Mouse (Mus musculus) cerebellum, adult 2 months (tissue): ENCODE measurements around the gene Mgat2. TPM values are rescaled to one million over a fixed set of nuclear protein-coding genes. Genes with fewer than 3 reads are reported as not detected.

Source experiments
- DNase-seq, 2 experiments: peaks; one replicate each; pipeline ENCODE4 v3.0.0; 2021
- H3K27ac ChIP-seq: fragments of 200-500 bp; 2 replicates; pipeline ENCODE4 v1.5.1; 2012; ENCODE audit warnings: low read length, control low read depth, inconsistent platforms; ENCODE audit not compliant: insufficient read depth
- H3K27me3 ChIP-seq: fragments of 200-500 bp; 2 replicates; pipeline ENCODE4 v1.6.1; 2012; ENCODE audit warnings: inconsistent platforms, mild to moderate bottlenecking, low read length, moderate library complexity; ENCODE audit not compliant: control insufficient read depth, insufficient read depth
- H3K4me1 ChIP-seq: fragments of 200-500 bp; 2 replicates; pipeline ENCODE4 v1.6.1; 2011; ENCODE audit warnings: low read length; ENCODE audit not compliant: control insufficient read depth, insufficient read depth
- H3K4me3 ChIP-seq: fragments of 200-500 bp; replicated peaks from 2 replicates; pipeline ENCODE3; 2011; ENCODE audit warnings: mild to moderate bottlenecking, low read depth, low read length, control low read depth; ENCODE audit not compliant: insufficient read depth
- CTCF ChIP-seq: fragments of 200-500 bp; IDR thresholded peaks from 2 replicates; pipeline ENCODE4 v1.5.1; 2011; ENCODE audit warnings: low read depth, mild to moderate bottlenecking, control low read depth, low read length, moderate library complexity, borderline replicate concordance; ENCODE audit not compliant: insufficient read depth
- POLR2A ChIP-seq: fragments of 200-500 bp; IDR thresholded peaks from 2 replicates; pipeline ENCODE4 v1.6.1; 2011; ENCODE audit warnings: low read length, control low read depth, borderline replicate concordance; ENCODE audit not compliant: insufficient read depth
- WGBS: fragments of 180-500 bp; shearing (Covaris S2); methylation state at CpG from one replicate; pipeline ENCODE4 v1.1.7; 2018; 5-methylcytosine and 5-hydroxymethylcytosine counted together
- polyA plus RNA-seq: library from polyadenylated mRNA; depleted of rRNA; stranded (reverse); fragments of >200 nt; gene quantifications from 2 replicates; pipeline ENCODE4 v1.2.3, GENCODE M21; 2012

The Mgat2 gene
- polyA plus RNA-seq, 1 experiment: 15.9 TPM

GRCm38 (mm10) chr12:69167656-69168460 is 16.1 kb upstream of the Mgat2 start:
- no peak for DNase-seq
- Histone ChIP-seq H3K27me3 (no peaks in the 10 kb centered on the region), H3K27ac (no peak overlapping the region), H3K4me3 (peak overlapping the region; percentile 78), H3K4me1 (no peaks in the 10 kb centered on the region)
- WGBS: 7% methylated on average over 18 of the region's 18 CpGs
- TF ChIP-seq POLR2A: 0 out of 2 replicates have a peak, but pooled peaks have one; percentile 18
- no peak for TF ChIP-seq CTCF

DNA sequence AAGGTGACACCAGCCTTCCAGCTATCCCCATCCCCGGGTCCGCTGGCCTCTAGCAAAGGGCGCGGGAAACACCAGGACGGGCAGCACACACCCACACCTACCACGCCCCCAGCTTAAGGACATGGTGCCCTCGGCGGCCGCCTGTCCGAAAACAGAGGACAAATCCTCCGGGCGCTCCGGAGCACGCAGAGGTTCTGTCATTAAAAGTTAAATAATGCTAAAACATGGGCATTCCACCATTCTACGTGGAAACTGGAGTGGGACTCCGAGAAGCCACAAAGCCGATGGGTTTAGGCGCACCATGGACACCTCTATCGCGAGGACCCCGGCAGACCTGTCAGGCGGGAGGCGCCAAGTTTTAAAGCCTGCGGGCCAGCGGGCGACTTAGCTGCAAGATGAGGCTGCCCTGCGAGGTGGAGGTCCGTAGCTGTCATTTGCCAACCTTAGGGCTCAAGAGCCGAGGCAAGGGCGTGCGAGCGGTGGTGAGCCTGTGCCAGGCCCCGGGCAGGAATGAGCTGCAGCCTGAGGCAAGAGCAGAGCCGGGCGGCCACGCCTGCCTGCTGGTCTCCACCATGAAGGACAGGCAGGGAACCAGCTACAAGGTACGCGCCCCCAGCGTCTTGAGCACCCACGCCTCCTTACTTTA is 15.4 kb upstream of the Mgat2 start, which contains the start of gene Lrr1:
Lrr1 (plus strand) TSS at position 354 of the 646 bp plus-strand sequence.
- under 1% methylated on average over 40 of the region's 40 CpGs for WGBS
- Histone ChIP-seq H3K4me1 (no peaks in the 10 kb centered on the region), H3K4me3 (peak within 1 kb of the TSS; percentile 78), H3K27me3 (no peaks in the 10 kb centered on the region), H3K27ac (peak within 1 kb of the TSS; percentile 80; the same call in 1 of the 2 replicates)
- TF ChIP-seq CTCF: no peak
- peak; percentile 82 to 94 for DNase-seq

DNA sequence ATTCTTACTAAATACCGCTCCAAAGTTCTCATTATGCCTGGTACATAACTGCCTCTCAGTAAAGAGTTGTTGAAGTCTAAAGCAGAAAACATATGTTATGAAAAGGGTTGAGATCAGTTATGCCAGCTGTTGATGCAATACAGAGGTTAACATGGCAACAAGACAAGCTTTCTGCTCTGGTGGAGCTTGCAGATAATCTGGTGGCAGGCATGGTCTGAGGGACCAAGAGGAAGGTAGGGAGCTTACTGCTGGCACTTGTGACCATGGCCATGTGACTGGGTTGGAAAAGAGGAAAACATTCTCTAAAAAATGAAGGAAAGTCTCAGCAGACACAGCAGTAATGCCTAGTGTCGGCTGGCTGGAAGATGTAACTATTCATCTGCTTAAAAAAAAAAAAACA is 12.7 kb upstream of the Mgat2 start:
- WGBS: 91% methylated on average over 2 of the region's 2 CpGs
- no peak for DNase-seq
- Histone ChIP-seq H3K4me1 (no peaks in the 10 kb centered on the region), H3K4me3 (no peak overlapping the region), H3K27ac (no peak overlapping the region), H3K27me3 (no peaks in the 10 kb centered on the region)
- TF ChIP-seq POLR2A (no peak), CTCF (no peak)

GRCm38 (mm10) chr12:69175975-69176374 is 8.0 kb upstream of the Mgat2 start:
- Histone ChIP-seq H3K4me3 (no peak overlapping the region), H3K4me1 (no peaks in the 10 kb centered on the region), H3K27ac (no peak overlapping the region), H3K27me3 (no peaks in the 10 kb centered on the region)
- WGBS: 93% methylated on average over 3 of the region's 3 CpGs
- DNase-seq: no peak
- TF ChIP-seq POLR2A (no peak), CTCF (no peak)

GRCm38 (mm10) chr12:69177526-69177925 is 6.4 kb upstream of the Mgat2 start:
- no peak overlapping the region for H3K4me3 ChIP-seq
- WGBS: 60% methylated on average over 3 of the region's 3 CpGs
- no peak for DNase-seq
- no peak overlapping the region for H3K27ac ChIP-seq
- H3K4me1 ChIP-seq: no peaks in the 10 kb centered on the region
- H3K27me3 ChIP-seq: no peaks in the 10 kb centered on the region
- no peak for TF ChIP-seq CTCF
- no peak for TF ChIP-seq POLR2A

GRCm38 (mm10) chr12:69179371-69179770 is 4.6 kb upstream of the Mgat2 start:
- TF ChIP-seq POLR2A: no peak
- no peak for TF ChIP-seq CTCF
- no peak for DNase-seq
- H3K27ac ChIP-seq: no peak overlapping the region
- WGBS: 75% methylated on average over 12 of the region's 12 CpGs
- H3K27me3 ChIP-seq: no peaks in the 10 kb centered on the region
- no peaks in the 10 kb centered on the region for H3K4me1 ChIP-seq
- no peak overlapping the region for H3K4me3 ChIP-seq

DNA sequence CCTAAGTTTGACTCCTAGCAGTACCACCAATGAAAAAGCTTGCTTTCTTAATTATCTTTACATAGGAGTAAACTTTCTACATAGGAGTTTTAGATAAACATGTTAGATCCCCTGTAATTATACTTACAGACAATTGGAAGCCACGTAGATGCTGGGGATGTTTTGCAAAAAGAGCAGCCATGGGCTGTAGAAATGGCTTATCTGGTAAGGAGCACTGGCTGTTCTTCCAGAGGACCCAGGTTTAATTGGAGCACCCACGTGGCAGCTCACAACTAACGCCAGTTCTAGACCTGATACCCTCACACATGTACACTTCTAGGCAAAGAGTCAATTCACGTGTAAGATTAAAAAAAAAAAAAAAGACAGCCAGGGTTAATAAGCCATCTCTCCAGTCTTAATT is 2.2 kb upstream of the Mgat2 start:
- no peak for DNase-seq
- Histone ChIP-seq H3K4me3 (no peak overlapping the region), H3K27me3 (no peaks in the 10 kb centered on the region), H3K4me1 (peaks cover 6% of the 10 kb centered on the region; the same call in 1 of the 2 replicates), H3K27ac (no peak overlapping the region)
- WGBS: 83% methylated on average over 4 of the region's 4 CpGs
- no peak for TF ChIP-seq CTCF
- no peak for TF ChIP-seq POLR2A
